Mouse (Mus musculus) spleen, postnatal 10 days (tissue): ENCODE data around the gene Pou1f1.

Experiments used
- DNase-seq, 2 experiments: peaks; one replicate each; pipeline ENCODE4 v3.0.0; 2021 to 2022; ENCODE audit warnings: low spot score in 2 of 2

Gene Pou1f1

DNA sequence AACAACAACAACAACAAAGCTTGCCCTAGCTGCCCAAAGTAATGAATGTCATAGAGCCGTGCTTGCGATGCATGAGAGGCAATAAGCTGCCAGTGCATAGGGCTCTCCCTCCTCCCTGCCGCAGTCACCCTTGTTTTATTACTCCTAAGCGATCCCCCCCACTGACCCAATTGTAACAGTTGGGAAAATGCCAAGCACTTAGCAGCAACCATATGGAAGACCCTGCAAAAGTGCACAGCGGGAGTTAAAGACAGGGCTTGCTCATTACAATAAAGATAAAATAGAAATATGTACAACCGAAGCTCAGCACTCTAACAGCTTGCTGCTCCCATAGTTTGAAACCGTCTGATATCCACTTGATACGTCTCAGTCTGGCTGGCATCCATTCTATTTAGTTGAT is 44.0 kb downstream of the Pou1f1 start:
- DNase-seq = no peak

DNA sequence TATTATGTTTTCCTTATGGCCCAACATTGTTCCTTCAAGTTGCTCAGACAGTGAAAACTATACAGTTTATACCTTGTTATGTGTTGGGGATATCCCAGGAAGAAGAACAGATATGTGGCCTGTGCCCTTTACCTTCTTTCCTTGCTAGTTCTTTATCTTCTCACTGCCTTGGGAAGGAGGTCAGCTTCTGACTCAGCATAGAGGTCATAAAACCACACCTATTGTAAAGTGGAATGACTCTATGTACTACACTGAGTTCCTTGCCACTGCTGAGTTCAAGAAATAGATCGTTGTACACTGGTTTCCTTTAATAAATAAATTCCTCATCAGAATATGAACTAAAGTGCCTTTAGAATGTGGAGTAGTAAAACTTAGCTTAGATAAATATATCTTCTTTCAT is 44.6 kb downstream of the Pou1f1 start:
- no peak for DNase-seq

DNA sequence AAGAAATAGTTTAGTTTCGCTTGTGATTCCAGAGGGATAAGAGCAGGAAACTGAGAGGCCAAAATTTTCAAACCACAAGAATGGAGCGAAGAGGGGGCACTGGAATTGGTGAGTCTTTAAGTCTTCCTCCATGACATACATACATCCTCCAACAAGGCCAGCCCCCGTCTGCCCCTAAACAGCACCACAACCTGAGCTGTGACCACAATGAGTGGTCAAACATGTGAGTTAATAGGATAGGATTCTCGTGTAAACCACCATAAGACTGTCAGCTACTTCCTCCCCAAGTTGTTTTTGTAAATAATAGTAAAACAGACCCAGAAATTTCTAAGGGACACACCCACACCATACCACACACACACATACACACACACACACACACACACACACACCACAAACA is 48.5 kb downstream of the Pou1f1 start:
- no peak for DNase-seq

DNA sequence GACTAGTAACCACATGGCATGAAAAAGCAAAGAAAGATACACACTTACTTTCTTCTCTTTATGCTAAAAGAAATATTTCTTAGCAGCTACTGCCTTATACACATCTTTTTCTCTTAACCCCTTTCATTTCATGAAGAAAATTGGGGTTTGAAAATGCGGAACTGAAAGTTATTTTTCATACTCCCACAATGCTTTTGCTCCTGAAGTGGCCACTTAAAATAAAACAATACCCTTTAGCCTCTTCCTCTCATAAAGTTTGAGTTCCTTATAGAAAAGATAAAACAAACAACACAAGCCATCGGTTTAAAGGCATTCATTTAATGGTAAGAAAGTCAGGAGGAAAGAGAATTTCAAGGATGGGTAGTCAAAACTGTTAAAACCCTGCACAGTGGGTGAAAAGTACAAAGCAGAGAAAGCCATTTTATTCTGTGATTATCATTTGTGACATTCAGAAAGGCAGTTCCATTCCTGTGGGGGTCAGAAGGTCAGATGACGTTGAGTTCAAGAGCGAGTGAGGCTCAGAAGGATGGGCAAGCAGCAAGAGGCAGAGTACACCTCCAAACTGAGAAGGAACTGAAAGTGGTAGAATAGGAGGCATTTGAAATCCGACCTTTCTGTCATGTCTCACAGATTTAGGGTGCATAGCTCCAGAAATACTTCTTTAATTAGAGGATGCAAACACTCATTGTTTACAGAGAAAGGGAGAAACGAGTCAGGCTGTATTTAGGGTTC is 57.2 kb downstream of the Pou1f1 start:
- no peak for DNase-seq
